Mouse (Mus musculus) cerebellum, adult 2 months (tissue): Measurements from ENCODE around the gene Clic4. TPM values are rescaled to one million over a fixed set of nuclear protein-coding genes. Genes with fewer than 3 reads are reported as not detected.
A peak's percentile ranks its signal among the peaks of the same experiment; 100 is the strongest.

Experiments used
- DNase-seq, 2 experiments: peaks; one replicate each; pipeline ENCODE4 v3.0.0; 2021
- H3K27ac ChIP-seq: fragments of 200-500 bp; 2 replicates; pipeline ENCODE4 v1.5.1; 2012; ENCODE audit warnings: low read length, control low read depth, inconsistent platforms; ENCODE audit not compliant: insufficient read depth
- H3K27me3 ChIP-seq: fragments of 200-500 bp; 2 replicates; pipeline ENCODE4 v1.6.1; 2012; ENCODE audit warnings: inconsistent platforms, mild to moderate bottlenecking, low read length, moderate library complexity; ENCODE audit not compliant: control insufficient read depth, insufficient read depth
- H3K4me1 ChIP-seq: fragments of 200-500 bp; 2 replicates; pipeline ENCODE4 v1.6.1; 2011; ENCODE audit warnings: low read length; ENCODE audit not compliant: control insufficient read depth, insufficient read depth
- H3K4me3 ChIP-seq: fragments of 200-500 bp; replicated peaks from 2 replicates; pipeline ENCODE3; 2011; ENCODE audit warnings: mild to moderate bottlenecking, low read depth, low read length, control low read depth; ENCODE audit not compliant: insufficient read depth
- CTCF ChIP-seq: fragments of 200-500 bp; IDR thresholded peaks from 2 replicates; pipeline ENCODE4 v1.5.1; 2011; ENCODE audit warnings: low read depth, mild to moderate bottlenecking, control low read depth, low read length, moderate library complexity, borderline replicate concordance; ENCODE audit not compliant: insufficient read depth
- POLR2A ChIP-seq: fragments of 200-500 bp; IDR thresholded peaks from 2 replicates; pipeline ENCODE4 v1.6.1; 2011; ENCODE audit warnings: low read length, control low read depth, borderline replicate concordance; ENCODE audit not compliant: insufficient read depth
- WGBS: fragments of 180-500 bp; shearing (Covaris S2); methylation state at CpG from one replicate; pipeline ENCODE4 v1.1.7; 2018; 5-methylcytosine and 5-hydroxymethylcytosine counted together
- polyA plus RNA-seq: library from polyadenylated mRNA; depleted of rRNA; stranded (reverse); fragments of >200 nt; gene quantifications from 2 replicates; pipeline ENCODE4 v1.2.3, GENCODE M21; 2012

Gene Clic4
- polyA plus RNA-seq, 1 experiment, result 98.4 TPM

DNA sequence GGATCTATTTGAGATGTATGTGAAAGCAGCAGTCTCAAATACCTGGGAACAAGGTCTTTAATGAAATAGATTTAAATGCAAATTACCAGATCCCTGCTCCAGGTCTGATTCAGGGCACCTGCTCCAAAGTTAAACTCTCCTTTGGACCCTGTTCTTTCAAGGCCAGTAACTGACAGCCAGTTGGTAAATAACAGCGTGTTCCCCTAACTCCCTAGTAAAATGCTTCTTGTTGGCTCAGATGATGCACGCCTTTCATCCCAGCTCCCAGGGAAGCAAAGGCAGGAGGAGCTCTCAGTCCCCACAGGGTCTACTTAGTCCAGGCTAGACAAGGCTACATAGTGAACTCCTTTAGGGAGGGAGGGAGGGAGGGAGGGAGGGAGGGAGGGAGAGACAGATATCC lies 26.2 kb downstream of the Clic4 start:
- WGBS, result 68% methylated on average over 2 of the region's 2 CpGs
- DNase-seq, result no peak
- Histone ChIP-seq H3K4me3 (no peak overlapping the region), H3K27ac (no peak overlapping the region), H3K4me1 (no peaks in the 10 kb centered on the region), H3K27me3 (no peaks in the 10 kb centered on the region)
- TF ChIP-seq POLR2A (no peak), CTCF (no peak)

DNA sequence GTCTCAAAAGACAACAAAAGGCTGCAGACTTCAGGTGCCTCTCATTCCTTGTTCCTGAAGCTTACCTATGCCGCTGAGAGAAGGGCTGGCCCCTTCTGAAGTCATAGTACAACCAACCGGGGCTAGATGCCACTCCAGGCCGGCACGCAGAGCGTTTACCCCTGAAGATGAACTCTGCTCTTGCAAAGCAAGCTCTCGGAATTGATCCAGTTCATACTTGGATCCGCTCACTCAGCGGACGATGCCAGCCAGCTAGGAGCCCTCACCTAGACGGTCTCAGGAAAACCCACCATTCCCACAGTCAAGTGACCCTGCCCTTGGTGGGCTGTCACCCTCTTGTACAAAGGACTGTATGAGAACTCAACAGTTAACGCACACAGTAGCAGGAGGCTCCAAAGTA lies 26.8 kb downstream of the Clic4 start:
- 86% methylated on average over 11 of the region's 11 CpGs for WGBS
- H3K4me3 ChIP-seq, result no peak overlapping the region

DNA sequence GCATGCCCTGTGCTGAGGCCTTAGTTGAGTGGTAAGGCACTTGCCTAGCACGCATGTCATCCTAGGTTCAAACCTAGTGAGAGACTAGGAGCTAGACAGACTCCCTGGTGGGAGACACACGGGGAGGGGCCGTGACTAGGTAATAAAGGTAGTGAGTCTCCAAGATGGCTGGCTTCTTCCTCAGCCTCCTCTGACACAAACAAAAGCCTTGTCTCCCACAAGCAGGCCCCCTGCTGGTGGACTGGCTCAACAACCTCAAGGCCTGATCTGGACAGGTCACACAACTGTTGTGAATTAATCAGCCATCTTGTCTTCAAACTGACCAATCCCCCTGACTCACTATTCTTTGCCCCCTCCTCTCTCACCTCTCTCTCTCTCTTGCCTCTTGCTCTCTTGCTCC lies 28.3 kb downstream of the Clic4 start:
- Histone ChIP-seq H3K4me1 (no peaks in the 10 kb centered on the region; the same call in 1 of the 2 replicates), H3K4me3 (no peak overlapping the region), H3K27me3 (no peaks in the 10 kb centered on the region), H3K27ac (no peak overlapping the region)
- no peak for TF ChIP-seq POLR2A
- TF ChIP-seq CTCF, result 0 out of 2 replicates have a peak, but pooled peaks have one; percentile 13
- peak in 1 of 2 experiments; percentile 8 for DNase-seq
- 85% methylated on average over 3 of the region's 3 CpGs for WGBS

More for the DNA sequence above, 26.8 kb downstream of the Clic4 start:
- Histone ChIP-seq H3K27ac (no peak overlapping the region), H3K27me3 (no peaks in the 10 kb centered on the region), H3K4me1 (no peaks in the 10 kb centered on the region)
- no peak for TF ChIP-seq POLR2A
- TF ChIP-seq CTCF, result no peak
- DNase-seq, result no peak

DNA sequence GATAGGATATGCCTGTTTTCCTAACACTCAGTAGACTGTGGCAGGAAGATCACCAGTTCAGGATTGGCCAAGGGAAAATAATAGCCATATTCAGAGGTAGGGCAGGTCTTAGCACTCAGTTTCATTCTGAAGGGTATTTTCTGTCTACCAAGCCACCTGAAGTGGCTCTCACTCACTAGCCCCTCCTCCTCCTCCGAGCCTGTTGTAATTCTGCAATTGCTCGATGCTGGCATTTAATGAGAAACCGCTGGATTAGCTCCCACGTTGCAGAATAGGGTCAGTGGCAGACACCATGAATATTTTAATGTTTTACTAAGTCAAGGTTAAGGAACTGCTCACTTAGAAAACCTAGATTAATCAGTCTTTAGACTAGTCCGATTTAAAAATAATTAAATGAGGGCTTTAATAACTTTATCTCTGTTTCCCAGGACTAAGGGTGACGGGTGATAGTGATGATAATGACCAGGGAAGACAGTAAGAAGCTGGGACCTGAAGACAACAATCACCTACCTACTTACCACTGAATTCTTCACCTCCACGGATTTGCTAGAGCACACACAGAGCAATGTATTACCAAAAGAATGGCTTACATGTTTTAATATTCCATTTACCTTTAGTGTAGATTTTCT lies 29.6 kb downstream of the Clic4 start:
- TF ChIP-seq CTCF (no peak), POLR2A (no peak)
- no peak for DNase-seq
- no peaks in the 10 kb centered on the region for H3K27me3 ChIP-seq
- 82% methylated on average over 7 of the region's 7 CpGs for WGBS
- no peak overlapping the region for H3K27ac ChIP-seq
- H3K4me3 ChIP-seq, result no peak overlapping the region
- H3K4me1 ChIP-seq, result peaks cover 2% of the 10 kb centered on the region; the same call in 1 of the 2 replicates

GRCm38 (mm10) chr4:135242383-135242782 lies 30.2 kb downstream of the Clic4 start:
- DNase-seq, result no peak
- Histone ChIP-seq H3K4me3 (no peak overlapping the region), H3K27me3 (no peaks in the 10 kb centered on the region), H3K4me1 (peaks cover 2% of the 10 kb centered on the region; the same call in 1 of the 2 replicates), H3K27ac (no peak overlapping the region)
- 93% methylated on average over 5 of the region's 5 CpGs for WGBS
- TF ChIP-seq POLR2A (no peak), CTCF (no peak)

- TF ChIP-seq POLR2A (no peak), CTCF (no peak)
- DNase-seq, result no peak
- Histone ChIP-seq H3K27me3 (no peaks in the 10 kb centered on the region), H3K27ac (no peak overlapping the region), H3K4me3 (no peak overlapping the region), H3K4me1 (peaks cover 2% of the 10 kb centered on the region; the same call in 1 of the 2 replicates)
- WGBS, result 51% methylated on average over 5 of the region's 5 CpGs
Observed at GRCm38 (mm10) chr4:135241669-135242068, 30.9 kb downstream of the Clic4 start.

- Histone ChIP-seq H3K27ac (no peak overlapping the region), H3K4me1 (peaks cover 2% of the 10 kb centered on the region; the same call in 1 of the 2 replicates), H3K4me3 (no peak overlapping the region), H3K27me3 (no peaks in the 10 kb centered on the region)
- WGBS, result 67% methylated on average over 5 of the region's 5 CpGs
- TF ChIP-seq POLR2A, result no peak
- no peak for TF ChIP-seq CTCF
- no peak for DNase-seq
Observed at GRCm38 (mm10) chr4:135241106-135241505, 31.5 kb downstream of the Clic4 start.

DNA sequence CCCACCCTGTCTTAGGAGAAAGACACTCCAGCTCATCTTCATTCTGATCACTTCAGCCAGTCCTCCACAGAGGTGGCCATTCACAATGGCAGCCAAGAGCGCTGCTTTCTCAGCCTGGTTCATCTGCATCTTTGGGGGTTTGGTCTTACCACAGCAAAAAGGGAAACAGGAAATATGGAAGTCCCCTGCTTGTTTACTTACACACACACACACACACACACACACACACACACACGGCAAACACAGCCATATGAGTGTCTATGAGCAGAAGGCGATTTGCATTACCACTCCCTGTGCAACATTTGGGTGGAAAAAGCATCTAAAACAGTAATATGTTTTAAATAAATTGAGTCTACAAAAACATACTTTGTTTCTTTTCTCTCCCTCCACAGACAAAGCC lies 32.3 kb downstream of the Clic4 start:
- Histone ChIP-seq H3K27ac (no peak overlapping the region), H3K27me3 (no peaks in the 10 kb centered on the region), H3K4me3 (no peak overlapping the region), H3K4me1 (peaks cover 2% of the 10 kb centered on the region; the same call in 1 of the 2 replicates)
- DNase-seq, result no peak
- 86% methylated on average over 3 of the region's 3 CpGs for WGBS
- TF ChIP-seq CTCF, result no peak
- TF ChIP-seq POLR2A, result no peak

DNA sequence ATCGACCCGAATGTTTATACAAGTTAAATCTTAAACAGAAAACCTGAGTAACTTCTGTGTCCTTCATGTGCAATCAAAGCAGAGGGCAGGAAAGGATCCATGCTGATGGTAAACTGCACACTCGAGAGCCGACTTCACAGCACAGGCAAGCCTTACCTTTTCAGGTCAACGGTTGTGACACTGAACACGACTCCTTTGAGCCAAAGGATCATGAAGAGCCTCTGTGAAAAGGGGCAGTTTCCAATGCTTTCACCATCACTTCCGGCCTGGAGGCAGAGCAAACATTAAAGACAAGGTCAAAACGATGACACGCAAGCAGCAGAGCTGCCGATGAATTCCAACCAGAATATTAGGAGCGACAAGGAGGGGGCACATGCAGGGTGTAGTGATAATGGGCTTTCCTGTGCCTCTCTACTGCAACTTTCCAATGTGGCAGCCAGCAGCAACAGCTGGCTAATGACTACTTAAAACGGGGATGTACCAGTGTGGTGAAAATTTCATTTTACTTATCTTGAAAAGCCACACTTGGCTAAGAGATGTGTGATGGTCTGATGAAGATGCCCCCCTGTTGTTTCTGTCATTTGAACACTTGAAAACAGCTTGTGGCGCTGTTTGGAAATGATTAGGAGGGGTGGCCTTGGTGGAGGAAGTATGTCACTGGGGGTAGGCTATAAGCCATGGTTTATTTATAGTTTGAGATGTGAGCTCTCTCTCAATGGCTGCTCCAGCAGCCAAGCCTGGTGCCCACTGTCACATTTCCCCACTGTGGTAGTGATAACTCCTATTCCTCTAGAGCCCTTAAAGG lies 33.7 kb downstream of the Clic4 start:
- H3K4me3 ChIP-seq, result no peak overlapping the region
- WGBS, result 63% methylated on average over 13 of the region's 13 CpGs
- peaks cover 2% of the 10 kb centered on the region; the same call in 1 of the 2 replicates for H3K4me1 ChIP-seq
- H3K27ac ChIP-seq, result no peak overlapping the region
- TF ChIP-seq CTCF (no peak), POLR2A (no peak)
- DNase-seq, result no peak
- no peaks in the 10 kb centered on the region for H3K27me3 ChIP-seq
